Mouse (Mus musculus) embryo, embryonic 11.5 days (tissue): ENCODE results near the gene Btbd2.
"Not testable (repeated sequence)": the region's sequence is repeated elsewhere in the genome, so short reads cannot be mapped to it uniquely, and the experiment has no call there.

ENCODE experiments used
- DNase-seq: peaks from one replicate; pipeline ENCODE4 v3.0.0-alpha.2; 2012; ENCODE audit warnings: low read depth, low spot score

Gene Btbd2

GRCm38 (mm10) chr10:80669737-80670485 is 13.0 kb upstream of the Btbd2 start:
- no peak for DNase-seq

- no peak for DNase-seq
Measured at GRCm38 (mm10) chr10:80669018-80669417, 12.1 kb upstream of the Btbd2 start.

GRCm38 (mm10) chr10:80668614-80669013 is 11.7 kb upstream of the Btbd2 start:
- DNase-seq = no peak

GRCm38 (mm10) chr10:80666837-80667412 is 10.1 kb upstream of the Btbd2 start:
- no peak for DNase-seq

- no peak for DNase-seq
Measured at GRCm38 (mm10) chr10:80665981-80666733, 9.3 kb upstream of the Btbd2 start.

GRCm38 (mm10) chr10:80665459-80665858 is 8.6 kb upstream of the Btbd2 start:
- no peak for DNase-seq

GRCm38 (mm10) chr10:80665016-80665380 is 8.1 kb upstream of the Btbd2 start:
- no peak for DNase-seq

GRCm38 (mm10) chr10:80664197-80665015 is 7.5 kb upstream of the Btbd2 start:
- DNase-seq = no peak

- no peak for DNase-seq
Measured at GRCm38 (mm10) chr10:80663485-80664196, 6.8 kb upstream of the Btbd2 start.

GRCm38 (mm10) chr10:80661149-80661548 is 4.3 kb upstream of the Btbd2 start:
- DNase-seq = no peak

GRCm38 (mm10) chr10:80659213-80659612 is 2.3 kb upstream of the Btbd2 start:
- peak; percentile 68 for DNase-seq

GRCm38 (mm10) chr10:80658841-80659202 is 2.0 kb upstream of the Btbd2 start:
- no peak for DNase-seq

GRCm38 (mm10) chr10:80658194-80658840 is 1.4 kb upstream of the Btbd2 start:
- no peak for DNase-seq

GRCm38 (mm10) chr10:80656130-80656862 is 575 bp downstream of the Btbd2 start:
- DNase-seq = peak; percentile 99

GRCm38 (mm10) chr10:80655406-80656129 is 1.3 kb downstream of the Btbd2 start:
- no peak for DNase-seq

- no peak for DNase-seq
Measured at GRCm38 (mm10) chr10:80654866-80655265, 2.0 kb downstream of the Btbd2 start.

GRCm38 (mm10) chr10:80653156-80653720 is 3.6 kb downstream of the Btbd2 start:
- no peak for DNase-seq

GRCm38 (mm10) chr10:80650392-80650791 is 6.5 kb downstream of the Btbd2 start:
- DNase-seq = no peak

- not testable (repeated sequence) for DNase-seq
Measured at GRCm38 (mm10) chr10:80649910-80650309, 7.0 kb downstream of the Btbd2 start.
